Mouse (Mus musculus): ENCODE measurements around the gene Rbp3. TPM values are rescaled to one million over a fixed set of nuclear protein-coding genes. Genes with fewer than 3 reads are reported as not detected.

Rbp3 gene
- not detected for polyA plus RNA-seq (2014; fragmentation: Illumina TruSeq; extraction: RNeasy Lipid Tissue Mini Kit (QIAGEN cat#74804); ENCODE audit: low read depth, low replicate concordance)

DNA sequence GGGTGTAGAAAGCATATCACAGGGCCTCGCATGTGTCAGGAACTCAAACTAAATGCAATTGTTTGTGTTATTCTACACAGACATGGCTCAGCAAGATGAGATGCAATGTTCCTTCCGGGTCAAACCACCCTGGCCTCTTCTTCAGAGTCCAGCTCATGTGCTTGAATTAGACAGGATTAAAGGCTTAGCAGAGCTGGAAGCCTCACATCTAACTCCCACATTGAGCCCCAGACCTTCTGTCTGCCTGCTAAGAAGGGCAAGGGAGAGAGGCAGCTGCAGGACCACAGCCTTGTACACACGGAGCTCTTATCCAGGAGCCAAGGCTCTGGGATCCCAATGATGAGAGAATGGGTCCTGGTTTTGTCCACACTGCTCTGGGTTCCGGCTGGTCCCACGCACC lies at the start of gene Rbp3:
Gene Rbp3, plus strand, starts transcription at position 243 of the 400 bp plus-strand sequence.

DNA sequence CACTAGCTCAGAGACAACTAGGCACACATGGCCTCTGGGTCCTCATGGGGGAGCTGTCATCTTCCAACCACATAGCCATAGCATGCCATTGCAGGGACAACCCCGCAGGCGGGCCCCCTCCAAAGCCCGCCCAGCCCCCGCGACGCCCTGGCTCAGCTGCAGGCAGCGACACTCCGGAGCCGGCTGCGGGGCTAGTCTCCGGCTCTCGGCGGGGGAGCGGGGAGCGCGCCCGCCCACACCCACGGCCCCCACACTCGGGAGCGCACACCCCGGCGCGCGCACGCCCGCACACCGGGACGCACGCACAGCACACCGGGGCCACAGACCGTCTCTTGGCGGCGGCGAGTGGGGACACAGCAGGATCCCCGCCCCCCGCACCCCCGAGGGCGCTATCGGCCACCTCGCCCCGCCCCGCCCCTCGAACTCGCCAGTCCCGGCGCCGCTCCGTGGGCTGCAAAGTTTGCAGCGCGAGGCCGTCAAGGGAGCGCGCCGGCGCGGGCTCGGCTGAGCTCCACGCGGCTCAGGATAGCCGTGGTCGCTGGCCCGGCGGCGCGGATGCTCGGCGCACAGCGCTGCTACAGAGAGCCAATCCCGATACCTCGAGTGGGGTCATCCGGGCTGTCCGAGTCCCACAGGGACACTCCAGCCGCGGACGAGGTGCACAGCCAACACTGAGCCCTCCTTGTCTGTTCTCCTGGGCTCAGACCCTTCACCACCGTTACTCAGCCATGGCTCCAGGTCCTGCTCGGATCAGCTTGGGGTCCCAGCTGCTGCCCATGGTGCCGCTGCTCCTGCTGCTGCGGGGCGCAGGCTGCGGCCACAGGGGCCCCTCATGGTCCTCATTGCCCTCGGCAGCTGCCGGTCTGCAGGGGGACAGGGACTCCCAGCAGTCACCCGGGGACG lies 30.4 kb upstream of the Rbp3 start, which contains the start of gene Gdf10:
Gene Gdf10, plus strand, starts transcription at position 420 of the 903 bp plus-strand sequence.

DNA sequence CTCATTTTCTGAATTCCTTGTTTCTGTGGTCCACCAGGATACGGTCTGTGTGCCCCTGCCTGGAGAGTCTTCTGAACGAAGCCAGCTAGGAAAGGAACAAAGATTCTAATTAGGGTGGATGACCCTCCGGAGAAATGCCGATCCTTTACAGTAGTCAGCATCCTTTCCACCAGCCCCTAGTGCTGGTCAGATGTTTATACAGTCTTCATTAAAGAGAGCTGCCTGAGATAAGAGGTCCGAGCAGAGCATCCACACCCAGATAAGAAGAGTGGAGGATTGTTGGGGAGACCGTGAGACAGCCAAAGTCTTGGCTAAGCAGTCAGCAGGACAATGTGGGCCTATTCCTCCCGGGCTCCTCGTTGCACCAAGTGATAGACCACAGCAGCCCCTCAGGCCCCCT lies 13.1 kb upstream of the Rbp3 start, which contains the start of gene Gdf2:
Gene Gdf2, plus strand, starts transcription at position 301 of the 400 bp plus-strand sequence.

DNA sequence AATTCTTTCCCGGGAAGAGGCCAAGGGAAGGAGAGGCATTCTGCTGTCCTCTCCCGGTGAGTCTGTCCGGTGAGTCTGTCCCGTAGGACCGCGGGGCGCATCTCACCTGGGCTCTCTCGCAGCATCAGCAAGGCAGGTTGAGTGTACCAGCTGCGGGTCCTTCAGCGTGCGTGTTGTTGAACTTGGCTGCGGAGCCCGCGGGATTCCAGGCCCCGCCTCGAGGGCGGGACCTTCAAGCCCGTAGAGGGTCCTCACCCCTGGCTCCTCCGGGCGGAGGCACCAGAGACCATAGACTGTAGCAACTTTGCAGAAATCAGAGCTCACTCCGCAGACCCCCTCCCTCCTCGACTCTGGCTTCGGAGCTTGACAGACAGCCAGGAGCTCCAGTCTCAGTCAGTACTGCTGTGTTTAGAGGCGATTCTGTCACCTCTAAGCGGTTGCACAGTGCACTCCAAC lies 24.8 kb downstream of the Rbp3 start, which contains the start of gene Zfp488:
Gene Zfp488, minus strand, starts transcription at position 161 of the 456 bp plus-strand sequence.

Other genes starting within 250 kb of the Rbp3 start
- gene Gdf10, start 30.4 kb upstream of the Rbp3 start, polyA plus RNA-seq (2014; fragmentation: Illumina TruSeq; extraction: RNeasy Lipid Tissue Mini Kit (QIAGEN cat#74804); ENCODE audit: low read depth, low replicate concordance) = 0.18 TPM
- gene Gdf2, start 13.0 kb upstream of the Rbp3 start, polyA plus RNA-seq (2014; fragmentation: Illumina TruSeq; extraction: RNeasy Lipid Tissue Mini Kit (QIAGEN cat#74804); ENCODE audit: low read depth, low replicate concordance) = not detected
- 0.24 TPM for gene Zfp488, start 24.8 kb downstream of the Rbp3 start, polyA plus RNA-seq (2014; fragmentation: Illumina TruSeq; extraction: RNeasy Lipid Tissue Mini Kit (QIAGEN cat#74804); ENCODE audit: low read depth, low replicate concordance)
- 37.4 TPM for gene Gm30083, start 61.2 kb downstream of the Rbp3 start, polyA plus RNA-seq (2014; fragmentation: Illumina TruSeq; extraction: RNeasy Lipid Tissue Mini Kit (QIAGEN cat#74804); ENCODE audit: low read depth, low replicate concordance)
- gene Gm5460, start 62.8 kb downstream of the Rbp3 start, polyA plus RNA-seq (2014; fragmentation: Illumina TruSeq; extraction: RNeasy Lipid Tissue Mini Kit (QIAGEN cat#74804); ENCODE audit: low read depth, low replicate concordance) = 34.0 TPM
- gene Antxrl, start 98.7 kb downstream of the Rbp3 start, polyA plus RNA-seq (2014; fragmentation: Illumina TruSeq; extraction: RNeasy Lipid Tissue Mini Kit (QIAGEN cat#74804); ENCODE audit: low read depth, low replicate concordance) = 118 TPM
- 0.14 TPM for gene Anxa8, start 132.0 kb downstream of the Rbp3 start, polyA plus RNA-seq (2014; fragmentation: Illumina TruSeq; extraction: RNeasy Lipid Tissue Mini Kit (QIAGEN cat#74804); ENCODE audit: low read depth, low replicate concordance)
- gene A630023A22Rik, start 148.8 kb downstream of the Rbp3 start, polyA plus RNA-seq (2014; fragmentation: Illumina TruSeq; extraction: RNeasy Lipid Tissue Mini Kit (QIAGEN cat#74804); ENCODE audit: low read depth, low replicate concordance) = 4.1 TPM
- gene Npy4r, start 198.5 kb downstream of the Rbp3 start, polyA plus RNA-seq (2014; fragmentation: Illumina TruSeq; extraction: RNeasy Lipid Tissue Mini Kit (QIAGEN cat#74804); ENCODE audit: low read depth, low replicate concordance) = 0.06 TPM
- 0.06 TPM for gene Gprin2, start 247.7 kb downstream of the Rbp3 start, polyA plus RNA-seq (2014; fragmentation: Illumina TruSeq; extraction: RNeasy Lipid Tissue Mini Kit (QIAGEN cat#74804); ENCODE audit: low read depth, low replicate concordance)

Data from testis, adult 10 weeks (tissue).